Mouse (Mus musculus) T-helper 2 cell (primary cell): ENCODE results near the gene Zdhhc14.

Experiments
- in situ Hi-C: fragments of 300-600 bp; cut with MboI, MseI; formaldehyde crosslinking; loops from one replicate; pipeline ENCODE4 v1.15.1; 2025; ENCODE audit warnings: high pct_unique_total_duplicates

The Zdhhc14 gene

DNA sequence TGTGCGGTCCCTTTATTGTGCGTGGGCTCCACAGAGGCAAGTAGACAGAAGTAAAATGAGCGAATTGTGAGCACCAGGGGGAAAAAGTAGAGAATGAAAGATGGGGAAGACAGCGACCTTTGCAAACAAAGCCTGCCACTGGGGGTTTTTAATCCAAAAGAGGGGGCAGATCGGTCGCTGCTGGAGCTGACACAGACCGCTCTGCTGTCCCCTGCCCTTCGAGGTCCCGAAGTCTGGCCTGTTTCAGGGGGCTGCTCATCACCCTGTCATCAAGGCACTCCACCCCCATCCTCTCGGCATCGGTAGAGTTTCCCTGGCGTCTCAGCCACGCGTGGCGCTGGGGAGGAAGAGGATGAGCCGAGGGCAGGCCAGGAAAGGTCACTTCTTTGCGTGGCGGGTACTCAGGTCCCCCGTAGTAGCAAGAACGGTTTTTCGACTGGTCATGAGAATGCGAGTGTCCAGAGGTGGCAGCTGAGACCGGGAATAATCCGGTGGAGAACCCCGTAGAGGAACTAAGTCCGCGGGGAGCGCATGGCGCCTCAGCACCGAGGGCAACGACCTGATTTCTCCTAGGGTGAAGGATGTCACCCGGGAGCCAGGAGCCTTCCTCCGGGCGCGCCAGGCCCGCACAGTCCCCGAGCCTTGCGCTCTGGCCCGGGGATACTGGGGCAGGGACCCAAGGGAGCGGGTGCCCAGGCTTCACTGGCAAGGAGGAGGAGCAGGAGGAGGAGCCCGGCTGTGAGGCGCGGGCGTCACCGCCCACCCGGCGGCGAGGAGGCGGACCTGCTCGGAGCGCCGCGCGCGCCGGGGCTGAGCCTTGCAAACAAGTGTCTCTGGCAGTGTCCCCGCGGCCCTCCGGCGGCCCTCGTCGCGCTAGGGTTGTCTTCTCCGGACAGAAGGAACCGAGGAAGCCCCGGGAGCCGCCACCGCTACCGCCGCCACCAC is at the start of gene Zdhhc14:
Gene Zdhhc14, plus strand, starts transcription at position 757 of the 945 bp plus-strand sequence.
- in situ Hi-C loops, result no loop called here

DNA sequence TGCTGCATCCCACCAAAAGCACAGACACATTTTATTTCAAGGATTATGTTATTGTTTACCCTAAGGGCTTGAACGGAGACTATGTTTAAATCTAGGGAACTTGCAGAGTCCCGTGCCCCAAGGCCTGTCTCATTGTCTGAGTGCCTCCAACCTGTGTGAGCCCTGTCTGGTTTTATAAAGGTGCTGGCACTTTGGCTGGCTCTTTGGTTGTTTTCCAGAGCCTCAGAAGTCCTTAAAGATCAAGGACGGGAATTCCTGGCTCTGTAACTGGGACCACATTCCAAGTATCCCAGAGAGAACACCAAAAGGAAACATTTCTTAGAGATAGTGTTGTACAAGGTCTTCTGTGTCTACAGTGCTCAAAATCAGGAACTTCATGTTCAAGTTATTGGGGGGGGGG is 49.1 kb upstream of the Zdhhc14 start:
- in situ Hi-C loops, result loop anchor here (5.0 to 25.0 kb wide), 2 partner anchors 304 to 469 kb away; no protein-coding TSS in a partner anchor

DNA sequence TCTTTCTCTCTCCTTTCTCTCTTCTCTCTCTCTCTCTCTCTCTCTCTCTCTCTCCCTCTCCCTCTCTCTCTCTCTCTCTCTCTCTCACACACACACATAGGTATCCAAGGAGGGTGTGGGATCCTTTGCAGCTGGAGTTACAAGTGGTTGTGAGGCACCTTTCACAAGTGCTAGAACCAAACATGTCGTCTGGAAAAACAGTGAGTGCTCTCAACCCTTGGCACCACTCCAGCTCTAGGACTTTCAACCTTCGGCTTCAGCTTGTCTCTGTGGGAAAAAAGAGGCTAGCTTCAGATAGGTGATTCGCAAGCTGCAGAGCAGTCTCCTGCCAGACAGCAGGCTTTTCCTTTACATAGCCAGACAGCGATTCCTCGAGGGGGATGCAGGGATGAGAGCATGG is 48.6 kb upstream of the Zdhhc14 start:
- in situ Hi-C loops, result loop anchor here (5.0 to 25.0 kb wide), 2 partner anchors 304 to 469 kb away; no protein-coding TSS in a partner anchor

DNA sequence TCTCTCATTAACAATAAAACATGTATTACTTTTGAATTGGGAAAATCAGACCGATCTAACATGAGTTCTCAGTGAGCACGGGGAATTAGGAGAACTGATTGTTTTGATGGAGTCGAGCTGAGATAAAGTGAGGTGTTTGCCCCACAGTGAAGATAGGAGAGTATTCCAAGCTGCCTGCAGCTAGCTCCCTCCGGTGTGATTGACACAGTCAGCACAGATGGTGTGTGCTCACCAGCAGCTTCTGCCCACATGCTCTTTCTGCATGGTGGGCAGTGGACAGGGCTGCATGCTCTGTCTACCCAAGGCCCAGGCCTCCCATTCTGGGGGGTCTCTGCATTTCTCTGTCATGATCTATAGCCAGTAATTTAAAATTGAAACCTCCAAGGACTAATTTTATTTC is 38.7 kb upstream of the Zdhhc14 start:
- in situ Hi-C loops, result no loop called here

DNA sequence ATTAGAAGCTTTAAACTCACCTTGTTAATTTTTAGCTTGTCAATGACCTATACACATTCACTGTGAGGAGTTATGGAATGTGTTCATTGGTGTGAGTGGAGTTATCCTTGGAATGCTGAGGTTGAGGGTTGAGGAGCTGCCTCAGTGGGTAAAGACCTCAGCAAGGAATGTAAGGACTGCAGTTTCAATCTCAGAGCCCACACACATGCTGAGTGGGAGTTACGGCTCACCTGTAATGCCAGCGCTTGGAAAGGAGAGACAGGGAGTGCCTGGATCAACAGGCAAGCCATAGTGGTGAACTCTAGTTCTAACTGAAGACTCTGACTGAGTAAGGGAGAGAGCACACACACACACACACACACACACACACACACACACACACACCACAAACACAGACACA is 28.4 kb upstream of the Zdhhc14 start:
- in situ Hi-C loops, result no loop called here

DNA sequence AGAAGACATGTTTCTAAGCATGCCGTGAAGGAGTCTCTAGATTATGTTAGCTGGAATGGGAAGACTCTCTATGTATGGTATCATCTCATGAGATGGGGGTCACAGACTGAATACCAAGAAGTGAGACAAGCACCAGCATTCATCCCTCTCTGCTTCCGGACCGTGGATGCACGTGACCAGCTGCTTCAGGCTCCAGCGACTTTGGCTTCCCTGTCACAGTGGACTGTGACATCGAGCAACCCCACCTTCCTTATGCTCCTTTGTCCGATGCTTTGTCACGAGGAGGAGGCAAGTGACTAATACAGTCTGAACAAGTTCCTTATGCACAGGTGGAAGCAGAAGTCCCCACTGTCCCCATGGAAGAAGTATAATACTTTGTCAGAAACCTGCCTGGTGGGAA is 25.6 kb upstream of the Zdhhc14 start:
- in situ Hi-C loops, result no loop called here

DNA sequence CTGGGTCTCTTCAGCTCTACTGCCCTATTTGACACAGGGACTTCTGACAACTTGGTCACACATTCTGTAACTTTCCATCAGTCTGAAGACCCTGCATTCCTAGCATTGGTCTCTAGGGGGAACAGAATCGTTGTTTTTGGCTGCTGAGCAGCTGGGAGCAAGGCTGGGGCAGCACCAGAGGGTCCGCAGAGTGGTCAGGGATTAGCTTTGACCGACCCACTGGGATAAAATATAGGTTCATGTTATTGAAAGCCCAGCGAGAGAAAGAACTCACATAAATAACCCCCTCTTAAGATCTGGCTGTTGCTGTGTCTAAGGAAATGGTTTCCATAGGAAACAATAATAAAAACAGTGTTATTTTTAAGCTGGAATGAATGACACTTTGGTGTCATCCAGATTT is 25.2 kb upstream of the Zdhhc14 start:
- in situ Hi-C loops, result no loop called here

DNA sequence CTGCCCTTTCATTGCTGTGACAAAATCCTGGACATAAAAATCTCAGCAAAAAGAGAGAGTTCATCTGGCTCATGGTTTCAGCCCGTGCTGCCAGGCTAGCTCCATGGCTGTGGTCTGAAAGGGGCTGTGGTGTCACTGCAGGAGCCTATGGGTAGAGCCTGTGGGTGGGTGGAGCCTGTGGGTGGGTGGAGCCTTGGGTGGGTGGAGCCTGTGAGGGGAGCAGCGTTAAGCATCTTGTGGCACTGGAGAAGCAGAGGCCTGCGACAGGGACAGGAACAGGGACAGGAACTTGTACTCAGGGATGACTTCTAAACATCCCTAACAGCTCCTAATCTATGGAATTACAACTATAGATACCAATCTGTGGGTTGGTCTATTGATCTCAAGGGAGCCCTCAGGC is 20.1 kb upstream of the Zdhhc14 start:
- in situ Hi-C loops, result no loop called here

DNA sequence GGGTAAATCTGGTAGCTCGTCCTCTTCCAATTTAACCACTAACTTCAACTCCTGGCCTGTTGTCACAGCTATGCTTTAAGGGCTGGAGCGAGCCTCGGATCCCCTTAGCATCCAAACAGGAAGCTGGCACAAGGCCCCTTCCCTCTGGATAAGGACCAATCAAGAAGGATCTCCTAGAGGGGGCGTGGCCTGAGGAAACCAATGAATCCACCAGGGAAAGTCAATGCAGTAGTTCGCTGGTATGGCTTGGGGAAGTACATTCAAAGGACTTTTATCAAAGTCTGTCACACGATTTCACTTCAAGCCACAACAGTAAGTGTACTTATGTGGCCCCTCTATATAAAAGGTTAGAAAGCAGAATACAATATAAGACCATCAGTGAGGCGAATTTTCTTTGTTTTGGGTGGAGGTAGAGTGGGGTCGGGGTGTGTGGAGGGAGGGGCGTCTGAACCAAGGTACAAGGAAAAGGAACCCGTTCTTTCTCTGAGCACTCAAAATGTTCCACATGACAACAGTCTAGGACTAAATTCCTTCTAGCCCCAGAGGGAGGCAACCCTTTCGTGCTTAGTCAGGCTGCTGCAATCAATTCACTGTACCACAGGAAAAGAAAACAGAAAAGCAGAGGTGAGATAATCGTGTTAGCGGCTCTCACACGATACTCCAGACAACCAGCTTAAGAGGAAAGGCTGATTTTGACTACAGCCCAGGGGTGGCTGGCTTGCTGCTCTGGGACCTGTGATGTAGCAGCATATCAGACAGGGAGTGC is 16.2 kb upstream of the Zdhhc14 start:
- in situ Hi-C loops, result no loop called here

DNA sequence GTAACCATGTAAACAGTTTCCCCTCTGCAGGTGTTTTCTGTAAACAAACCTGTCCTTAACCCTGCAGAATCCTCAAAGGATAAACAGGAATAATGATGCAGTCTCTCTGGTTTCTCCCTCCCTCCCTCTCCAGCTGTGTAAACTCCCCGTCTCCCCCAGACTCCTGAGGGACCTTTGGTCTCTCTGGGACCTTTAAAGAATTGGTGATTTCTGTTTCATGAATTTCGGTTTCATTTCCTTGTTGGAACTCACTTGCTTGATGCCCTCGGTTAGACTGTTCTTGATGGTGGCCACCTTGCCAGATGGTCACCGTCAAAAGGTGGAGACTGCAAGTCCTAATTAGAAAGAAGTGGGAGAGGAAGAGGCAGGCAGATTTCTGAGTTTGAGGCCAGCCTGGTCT is 8.9 kb upstream of the Zdhhc14 start:
- in situ Hi-C loops, result no loop called here

DNA sequence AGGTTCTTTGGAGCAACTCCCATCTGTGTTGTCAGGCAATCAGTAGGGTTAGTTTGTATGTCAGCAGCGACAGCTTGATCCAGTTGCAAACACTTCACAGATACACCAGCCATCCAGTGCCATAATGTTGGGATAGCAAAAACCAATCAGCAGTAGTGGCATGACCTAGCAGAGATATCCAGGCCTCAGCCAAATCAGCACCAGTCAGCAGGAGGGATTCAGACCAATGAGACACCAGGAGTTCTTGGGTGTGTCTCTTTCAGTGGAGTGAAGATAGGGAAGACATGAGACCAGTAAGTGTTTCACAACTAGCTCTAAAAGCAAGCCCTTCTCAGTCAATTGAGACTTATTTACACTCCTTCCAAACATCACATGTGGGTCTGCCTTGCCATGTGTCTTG is 7.7 kb upstream of the Zdhhc14 start:
- in situ Hi-C loops, result no loop called here

DNA sequence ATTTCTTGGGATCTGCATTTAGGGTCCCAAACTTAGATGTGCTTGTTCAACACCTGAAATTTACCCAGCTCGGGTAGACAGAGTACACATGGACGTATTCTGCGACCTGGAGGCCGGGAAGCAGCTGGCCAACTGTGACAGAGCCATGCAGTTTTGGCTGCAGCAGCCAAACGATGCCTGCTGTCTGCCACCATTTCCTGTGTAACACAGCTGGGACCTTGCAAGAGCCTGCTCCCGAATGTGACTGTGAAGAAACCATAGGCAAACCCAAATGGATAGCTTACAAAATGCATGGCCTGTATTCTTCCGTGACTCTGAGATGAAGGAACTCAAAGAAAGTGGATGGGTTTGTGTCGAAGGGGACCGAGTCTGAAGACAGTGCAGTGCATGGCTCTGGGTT is 4.2 kb upstream of the Zdhhc14 start:
- in situ Hi-C loops, result no loop called here

DNA sequence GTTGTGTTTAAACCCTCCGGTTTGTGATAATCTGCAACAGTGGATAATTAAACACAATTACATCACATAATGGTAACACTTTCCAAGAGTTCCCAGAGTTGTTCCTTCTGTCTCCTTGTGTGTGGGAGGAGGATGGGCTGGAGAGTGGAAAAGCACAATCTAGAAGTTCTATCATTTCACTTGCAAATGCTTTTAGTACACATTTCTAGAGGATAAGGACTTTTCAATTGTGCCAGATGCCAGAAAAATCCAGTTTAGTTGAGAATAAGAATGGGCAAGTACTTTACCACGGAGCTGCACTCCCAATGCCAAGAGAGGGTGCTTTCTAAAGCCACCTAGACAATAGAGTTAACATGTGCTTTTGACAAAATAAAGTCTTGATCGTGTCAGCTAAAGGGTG is 2.0 kb upstream of the Zdhhc14 start:
- in situ Hi-C loops, result no loop called here

DNA sequence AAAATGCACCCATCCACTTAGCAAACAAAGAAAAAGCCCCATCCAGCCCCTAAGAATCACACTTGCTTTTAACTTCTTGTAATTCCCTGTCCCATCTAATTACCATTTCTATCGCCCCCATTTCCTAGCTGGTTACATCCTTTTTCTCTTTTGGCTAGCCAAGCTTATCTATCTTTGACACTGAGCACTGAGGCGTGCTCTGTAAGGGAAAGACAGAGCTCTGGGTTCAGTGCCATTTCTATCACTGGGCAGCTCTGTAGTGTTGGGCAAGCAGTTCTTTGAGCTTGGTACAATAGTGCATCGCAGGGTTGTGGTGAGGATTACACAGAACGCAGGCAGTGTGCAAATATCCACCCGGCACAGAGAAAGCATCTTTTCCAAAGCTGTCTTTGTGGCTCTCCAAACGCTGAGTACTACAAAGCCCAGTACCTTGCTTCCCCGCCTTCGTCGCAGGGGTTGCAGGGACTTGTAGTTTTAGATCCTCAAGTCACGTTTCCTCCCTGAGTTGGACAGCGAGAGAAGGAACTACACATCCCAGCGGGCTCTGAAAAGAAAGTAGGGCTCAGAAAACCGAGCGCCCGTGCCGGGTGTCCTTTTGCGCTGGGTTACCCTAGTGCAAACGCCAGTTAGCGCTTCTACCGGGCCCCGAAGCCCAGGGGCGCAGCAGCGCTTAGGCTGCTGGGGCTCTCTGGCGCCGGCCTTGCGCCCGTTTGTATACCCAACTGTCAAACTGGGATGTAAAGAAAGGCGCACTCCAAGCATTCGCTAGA is 1.1 kb upstream of the Zdhhc14 start:
- in situ Hi-C loops, result no loop called here

DNA sequence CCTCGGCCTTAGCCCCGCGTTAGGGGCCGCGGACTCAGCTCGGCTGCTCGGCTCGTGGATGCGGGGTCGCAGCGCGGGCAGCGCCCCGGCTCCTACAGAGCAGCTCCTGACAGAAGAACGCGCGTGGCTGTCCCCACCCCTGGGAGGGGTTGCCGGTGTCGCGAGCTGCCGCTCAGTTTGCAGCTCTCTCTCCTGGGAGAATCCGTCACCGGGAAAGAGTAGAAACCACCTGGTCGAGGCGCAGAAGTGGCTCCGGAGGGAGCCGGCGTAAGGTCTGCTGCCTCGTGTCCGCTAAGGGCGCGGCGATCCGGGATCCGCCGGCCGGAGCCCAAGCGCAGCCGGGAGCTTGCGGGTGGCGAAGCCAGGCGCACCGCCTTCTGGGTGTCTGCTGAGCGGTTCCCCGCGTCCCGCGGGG is 396 bp downstream of the Zdhhc14 start:
- in situ Hi-C loops, result no loop called here

DNA sequence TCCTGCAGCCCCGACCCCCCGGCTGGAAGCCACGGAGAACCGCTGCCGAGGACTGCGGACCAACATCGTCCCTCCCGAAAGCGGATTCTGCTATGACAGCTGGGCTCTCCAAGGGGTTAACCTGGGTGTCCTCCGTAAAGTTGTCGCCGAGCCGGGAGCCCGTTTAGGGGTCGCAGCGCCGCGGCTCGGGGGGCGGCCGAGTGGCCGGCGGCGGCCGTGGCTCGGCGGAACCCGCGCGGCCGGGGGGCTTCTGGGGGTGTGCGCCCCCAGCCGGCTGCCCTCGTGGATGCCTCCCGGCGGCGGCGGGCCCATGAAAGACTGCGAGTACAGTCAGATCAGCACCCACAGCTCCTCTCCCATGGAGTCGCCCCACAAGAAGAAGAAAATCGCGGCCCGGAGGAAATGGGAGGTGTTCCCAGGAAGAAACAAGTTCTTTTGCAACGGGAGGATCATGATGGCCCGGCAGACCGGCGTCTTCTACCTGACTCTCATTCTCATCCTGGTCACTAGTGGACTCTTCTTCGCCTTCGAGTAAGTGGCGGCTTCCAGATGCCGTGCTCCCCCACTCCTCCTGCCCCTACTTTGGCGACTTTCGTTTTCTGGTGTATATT is 909 bp downstream of the Zdhhc14 start:
- in situ Hi-C loops, result no loop called here

DNA sequence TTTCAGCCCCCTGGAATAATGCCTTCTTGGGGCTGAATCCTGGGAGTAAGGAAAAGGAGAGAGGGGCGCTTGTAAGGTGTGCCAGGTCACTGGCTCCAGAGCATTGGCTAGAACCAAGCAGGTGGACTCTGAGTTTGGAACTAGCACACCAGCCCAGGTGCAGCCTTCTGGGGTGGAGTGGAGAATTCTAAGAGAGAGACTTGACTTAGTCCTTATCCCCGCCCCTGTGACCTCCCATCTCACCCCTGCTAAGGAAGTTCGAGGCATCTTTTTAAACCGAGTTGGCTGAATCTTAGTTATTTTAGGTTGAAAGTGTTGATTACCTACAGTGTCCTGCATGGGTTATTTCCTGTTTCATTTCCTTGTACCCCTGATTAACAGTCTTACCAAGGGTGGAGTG is 1.5 kb downstream of the Zdhhc14 start:
- in situ Hi-C loops, result no loop called here

DNA sequence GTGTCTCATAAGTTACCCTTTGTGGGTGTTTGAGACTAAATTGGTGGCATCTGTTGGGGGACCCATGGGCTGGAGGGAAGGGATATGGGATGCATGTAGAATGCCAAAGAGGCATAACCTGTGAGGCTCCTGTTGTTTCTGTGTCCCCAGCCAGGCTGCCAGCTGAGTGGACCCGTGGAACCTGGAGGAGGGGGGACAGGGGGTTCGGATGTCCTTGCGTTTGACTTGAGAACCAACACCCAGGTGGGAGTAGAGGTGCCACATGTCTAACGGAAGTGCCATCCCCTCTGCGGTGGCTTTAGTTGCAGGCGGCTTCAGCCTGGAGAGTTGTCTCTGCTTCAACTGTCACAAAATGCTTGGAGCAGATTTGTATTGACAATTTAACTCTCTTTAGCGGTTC is 2.5 kb downstream of the Zdhhc14 start:
- in situ Hi-C loops, result no loop called here

DNA sequence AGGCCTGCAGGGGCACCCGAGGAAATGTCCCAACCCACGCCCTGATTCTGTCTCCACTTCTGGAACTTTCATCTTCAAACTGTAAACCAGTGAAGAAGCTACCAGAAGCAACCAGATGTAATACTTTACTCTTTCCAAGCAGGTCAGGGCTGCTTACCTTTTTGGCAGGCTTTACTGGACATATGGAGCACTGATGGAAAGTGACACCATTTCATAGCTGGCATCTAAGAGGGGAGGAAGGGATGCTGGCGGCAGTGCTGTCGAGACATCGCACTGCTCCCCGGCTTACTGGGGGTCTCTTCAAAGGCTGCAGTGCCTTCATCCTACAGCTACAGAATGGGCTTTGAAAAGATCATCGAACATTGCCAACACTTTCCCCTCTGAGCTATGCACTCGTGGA is 5.3 kb downstream of the Zdhhc14 start:
- in situ Hi-C loops, result no loop called here

DNA sequence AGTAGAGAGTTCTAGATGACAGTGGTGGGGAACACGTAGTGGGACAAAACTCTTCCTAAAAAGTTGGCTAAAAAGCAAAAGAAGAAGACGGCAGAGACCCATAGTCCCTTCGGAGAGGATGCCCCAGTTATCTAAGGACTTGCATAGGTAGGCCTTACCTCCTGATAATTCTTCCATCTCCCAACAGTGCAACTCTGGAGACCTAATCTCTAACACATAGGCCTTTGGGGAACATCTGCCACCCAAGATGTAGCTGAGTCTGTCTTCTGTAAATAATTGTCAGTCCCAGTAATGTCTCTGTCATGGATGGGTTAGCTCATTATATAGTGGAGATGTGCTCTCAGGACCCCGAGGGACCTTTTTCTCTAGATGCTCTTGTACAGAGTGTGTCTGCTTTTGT is 6.6 kb downstream of the Zdhhc14 start:
- in situ Hi-C loops, result no loop called here

DNA sequence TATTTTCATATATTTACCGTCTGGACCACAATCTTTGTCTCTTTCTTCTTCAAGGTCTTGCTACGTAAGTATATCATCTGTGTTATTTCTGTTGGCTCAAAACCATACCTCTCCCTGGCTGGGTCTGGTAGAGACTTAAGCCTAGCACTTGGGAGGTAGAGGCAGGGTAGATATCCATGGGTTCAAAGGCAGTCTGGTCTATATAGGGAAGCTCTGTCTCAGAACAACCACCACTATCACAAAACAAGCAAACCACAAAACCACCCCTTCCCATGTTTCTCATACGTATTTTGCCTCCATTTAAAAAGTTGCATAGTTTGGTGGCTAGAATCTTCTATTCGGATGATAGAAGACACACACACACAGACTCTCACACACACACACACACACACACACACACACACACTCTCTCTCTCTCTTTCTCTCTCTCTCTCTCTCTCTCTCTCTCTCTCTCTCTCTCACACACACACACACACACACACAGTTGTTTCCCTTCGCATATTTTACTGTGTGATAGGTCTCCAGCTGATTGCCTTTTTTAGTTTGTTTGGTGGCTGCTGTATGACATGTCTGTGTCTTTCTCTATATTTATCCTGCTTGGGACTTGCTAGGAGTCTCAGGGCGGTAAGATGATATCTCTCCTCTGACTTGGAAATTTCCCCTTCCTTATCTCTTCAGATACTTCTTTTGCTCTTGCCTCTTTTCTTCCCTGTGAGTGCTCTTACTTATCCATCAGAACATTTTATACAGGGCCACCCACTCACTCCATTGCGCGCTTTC is 11.8 kb downstream of the Zdhhc14 start:
- in situ Hi-C loops, result no loop called here
